Mouse (Mus musculus) thymus, adult 2 months (tissue): Measurements from ENCODE around the gene Slc43a1.

Experiments used
- CTCF ChIP-seq: fragments of 200-500 bp; IDR thresholded peaks from 2 replicates; pipeline ENCODE4 v1.5.1; 2012; ENCODE audit warnings: mild to moderate bottlenecking, control low read depth, low read length, moderate library complexity, borderline replicate concordance; ENCODE audit not compliant: control insufficient read depth, poor library complexity, insufficient read depth; ENCODE audit errors: extremely low read depth
- POLR2A ChIP-seq: fragments of 200-500 bp; IDR thresholded peaks from 2 replicates; pipeline ENCODE4 v1.6.1; 2012; ENCODE audit warnings: mild to moderate bottlenecking, low read length, control low read depth, moderate library complexity; ENCODE audit not compliant: control insufficient read depth, poor library complexity, insufficient read depth; ENCODE audit errors: extremely low read depth

DNA sequence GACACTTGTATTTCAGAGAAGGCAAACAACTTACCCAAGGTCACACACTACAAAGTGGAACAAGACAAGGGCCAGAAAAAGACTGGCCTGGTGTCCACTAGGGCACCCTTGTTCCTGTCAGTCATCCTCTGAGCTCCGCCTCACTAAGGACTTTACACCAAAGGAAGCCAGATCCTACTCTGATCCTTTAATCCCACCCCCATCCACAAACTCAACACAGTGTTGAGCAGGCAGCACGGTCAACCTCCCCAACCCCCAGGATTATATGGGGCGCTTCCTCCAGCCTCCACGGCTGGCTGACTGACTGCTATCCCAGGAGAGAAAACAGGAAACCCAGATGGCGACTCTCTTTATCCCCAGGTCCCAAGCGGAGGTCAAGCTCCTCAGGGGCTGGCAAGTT lies 44.4 kb downstream of the Slc43a1 start:
- TF ChIP-seq CTCF (no peak), POLR2A (no peak)
